Mouse (Mus musculus): ENCODE results near the gene Dusp16.
A peak's percentile ranks its signal among the peaks of the same experiment; 100 is the strongest.

Dusp16 gene

DNA sequence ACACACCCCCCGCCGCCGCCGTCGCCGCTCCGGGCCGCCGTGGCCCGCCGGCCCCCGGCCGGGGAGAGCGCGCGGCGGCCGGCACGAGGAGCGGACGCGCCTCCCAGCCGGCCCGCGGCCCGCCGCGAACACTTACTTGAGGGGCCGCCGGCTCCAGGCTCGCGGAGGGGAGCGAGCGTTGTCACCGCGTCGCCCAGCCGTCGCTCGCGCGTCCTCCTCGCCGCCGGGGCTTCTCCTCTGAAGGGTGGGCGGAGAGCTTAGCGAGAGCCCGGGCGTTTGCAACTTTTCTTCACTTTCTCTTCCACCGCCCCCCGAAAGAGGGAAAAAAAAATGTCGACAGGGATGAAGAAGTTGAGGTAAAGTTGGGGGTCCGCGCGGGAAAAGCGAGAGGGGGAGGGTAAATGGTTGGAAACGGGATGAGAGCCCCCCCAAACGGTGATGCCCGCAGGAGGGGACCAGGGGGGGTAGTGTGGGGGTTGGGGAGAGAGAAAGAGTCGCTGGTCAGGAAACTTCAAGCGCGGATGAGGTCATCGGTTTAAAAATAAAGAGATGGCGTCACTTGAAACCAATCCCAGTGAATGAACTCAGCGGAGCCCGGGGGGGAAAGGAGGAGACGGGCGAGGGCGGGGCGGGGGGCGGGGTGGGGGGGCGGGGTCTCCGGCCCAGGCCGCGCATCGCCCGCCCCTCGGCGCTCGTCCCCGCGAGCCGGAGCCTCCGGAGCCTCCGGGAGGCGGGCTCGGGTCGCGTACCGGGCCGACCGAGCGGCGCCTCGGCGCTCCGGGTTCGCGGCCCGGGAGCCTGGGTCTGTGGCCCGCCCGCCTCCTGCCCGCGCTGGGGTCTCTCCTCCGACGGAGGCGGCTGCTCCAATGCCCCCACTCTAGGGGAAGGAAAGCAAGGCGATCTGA is at the start of gene Dusp16:
Dusp16 (minus strand) TSS at position 485 of the 905 bp plus-strand sequence.
- peak; percentile 95 for DNase-seq (ENCODE audit: low read depth, low spot score)

DNA sequence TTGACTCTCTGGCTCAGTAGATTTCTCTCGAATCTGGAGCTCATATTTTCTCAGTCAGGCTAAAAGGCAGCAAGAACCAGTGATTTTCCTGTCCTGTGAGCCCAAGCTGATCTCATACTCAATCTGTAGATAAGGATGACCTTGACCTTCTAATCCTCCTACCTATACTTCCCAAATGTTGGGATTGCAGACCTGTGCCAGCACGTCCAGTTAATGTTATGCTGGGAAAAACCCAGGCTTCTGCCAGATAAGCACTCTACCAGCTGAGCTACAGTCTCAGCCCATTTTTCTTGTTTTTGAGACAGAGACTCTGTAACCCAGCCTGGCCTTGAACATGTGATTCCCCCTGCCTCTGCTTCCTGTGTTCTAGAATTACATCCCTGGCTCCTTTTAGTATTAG is 47.9 kb upstream of the Dusp16 start:
- no peak for DNase-seq (ENCODE audit: low read depth, low spot score)

DNA sequence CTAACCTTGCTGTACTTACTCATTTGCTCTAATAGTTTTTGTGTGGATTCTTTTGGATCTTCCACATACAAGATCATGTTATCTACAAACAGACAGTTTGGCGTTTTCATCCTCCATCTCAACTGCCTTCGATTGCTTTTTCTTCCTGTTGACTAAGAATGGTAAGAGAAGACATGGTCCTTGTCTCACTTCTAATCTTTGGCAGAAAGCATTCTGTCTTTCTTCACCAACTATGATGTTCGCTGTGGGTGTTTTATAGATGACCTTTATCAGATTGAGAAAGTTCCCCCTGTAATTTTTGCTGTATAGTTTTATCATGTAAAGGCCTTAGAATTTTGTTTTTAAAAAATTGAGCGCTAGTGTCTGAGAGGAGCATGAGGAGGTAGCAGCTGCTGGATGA is 45.7 kb upstream of the Dusp16 start:
- DNase-seq (ENCODE audit: low read depth, low spot score): no peak

DNA sequence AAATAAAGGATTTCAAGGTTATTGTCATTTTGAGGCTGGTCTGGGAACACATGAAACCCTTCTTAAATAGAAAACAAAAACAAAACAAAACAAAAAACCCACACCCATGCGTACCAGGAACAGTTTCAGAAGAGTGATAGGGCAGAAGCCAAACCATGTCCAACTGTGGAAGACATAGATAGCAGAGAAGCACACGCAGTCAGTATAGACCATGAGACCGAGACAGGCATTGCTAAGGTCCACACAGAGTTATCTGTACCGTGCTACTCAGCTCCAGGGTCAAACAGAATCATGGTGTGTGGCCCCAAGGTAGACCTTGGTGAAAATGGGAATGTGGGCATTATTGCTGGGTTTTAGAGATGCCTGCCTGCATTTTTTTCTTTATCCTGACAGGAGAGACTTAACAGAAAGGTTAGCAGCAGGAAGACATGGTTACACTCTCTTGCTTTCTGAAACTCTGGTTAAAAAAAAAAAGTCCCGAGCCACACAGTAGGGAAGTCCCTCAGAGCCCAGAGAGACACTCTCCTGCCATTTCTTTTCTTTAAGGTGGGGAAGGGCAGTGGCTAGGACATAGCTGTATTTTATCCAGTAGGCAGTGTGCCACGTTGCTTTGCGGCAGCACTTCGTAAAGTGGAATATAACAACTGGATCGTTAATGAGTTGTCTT is 42.3 kb upstream of the Dusp16 start:
- DNase-seq (ENCODE audit: low read depth, low spot score): no peak

GRCm38 (mm10) chr6:134830776-134831175 is 38.4 kb upstream of the Dusp16 start:
- peak; percentile 23 for DNase-seq (ENCODE audit: low read depth, low spot score)

GRCm38 (mm10) chr6:134829786-134830700 is 37.6 kb upstream of the Dusp16 start, which contains the start of gene Crebl2:
Gene Crebl2, plus strand, starts transcription at chr6:134830154.
- DNase-seq (ENCODE audit: low read depth, low spot score): peak; percentile 99

GRCm38 (mm10) chr6:134822844-134823243 is 30.4 kb upstream of the Dusp16 start:
- peak; percentile 63 for DNase-seq (ENCODE audit: low read depth, low spot score)

DNA sequence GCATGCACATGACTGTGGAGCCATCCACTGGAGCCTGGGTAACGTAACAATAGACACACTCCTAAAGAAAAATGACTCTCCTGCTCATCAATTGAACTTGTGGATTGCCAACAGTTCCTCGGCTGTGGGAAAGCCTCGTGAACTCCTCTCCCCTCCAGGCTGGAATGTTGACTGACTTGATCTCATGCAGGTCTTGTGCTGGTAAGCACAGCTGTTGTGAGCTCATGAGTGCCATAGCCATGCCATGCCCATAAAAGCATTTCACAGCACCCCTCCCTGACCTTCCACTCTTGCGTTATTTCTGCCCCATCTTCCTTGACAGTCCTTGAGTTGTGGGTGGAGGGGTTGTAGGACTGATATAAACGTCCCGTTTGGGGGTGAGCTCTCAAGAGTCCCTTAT is 28.0 kb upstream of the Dusp16 start:
- no peak for DNase-seq (ENCODE audit: low read depth, low spot score)

- no peak for DNase-seq (ENCODE audit: low read depth, low spot score)
Observed at GRCm38 (mm10) chr6:134819741-134820140, 27.3 kb upstream of the Dusp16 start.

DNA sequence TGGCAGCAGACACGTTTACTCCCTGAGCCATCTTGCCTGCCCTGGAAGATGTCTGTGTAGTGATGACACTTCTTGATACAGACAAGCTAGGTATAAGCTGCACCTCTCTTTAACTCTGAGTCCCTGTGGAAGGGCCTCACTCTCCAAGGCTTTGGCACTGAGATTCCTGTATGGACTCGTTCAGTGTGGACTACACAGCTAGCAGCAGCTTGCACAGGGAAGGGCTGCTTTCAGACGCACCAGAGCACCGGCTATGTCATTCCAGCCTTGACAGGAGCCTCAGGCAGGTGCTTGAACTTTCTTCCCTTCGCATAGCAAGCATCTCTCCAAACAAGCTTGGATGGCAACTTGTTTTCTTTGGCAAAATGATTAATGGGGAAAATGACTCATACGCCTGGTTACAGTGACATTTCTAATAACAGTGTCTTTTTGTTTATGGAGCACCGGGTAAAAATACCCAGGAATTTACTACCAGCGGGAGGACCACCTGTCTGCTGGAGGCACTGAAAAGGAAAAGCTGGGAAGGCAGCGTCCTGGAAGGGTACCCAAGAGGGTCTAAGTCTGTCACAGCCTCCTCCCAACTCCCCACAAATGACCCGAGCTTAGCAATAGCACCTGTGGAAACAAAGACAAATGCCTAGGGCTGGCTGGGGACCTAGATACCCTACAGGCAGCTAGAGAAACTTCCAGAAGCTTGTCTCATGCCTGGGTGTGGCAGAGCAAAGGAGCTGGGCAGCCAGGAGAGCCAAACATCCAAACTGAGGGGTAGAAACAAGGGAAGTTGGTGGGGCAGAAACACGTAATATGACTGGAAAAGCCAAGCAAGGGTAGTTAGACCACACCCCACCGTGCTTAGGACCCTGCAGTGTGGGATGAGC is 24.9 kb upstream of the Dusp16 start:
- DNase-seq (ENCODE audit: low read depth, low spot score): no peak

DNA sequence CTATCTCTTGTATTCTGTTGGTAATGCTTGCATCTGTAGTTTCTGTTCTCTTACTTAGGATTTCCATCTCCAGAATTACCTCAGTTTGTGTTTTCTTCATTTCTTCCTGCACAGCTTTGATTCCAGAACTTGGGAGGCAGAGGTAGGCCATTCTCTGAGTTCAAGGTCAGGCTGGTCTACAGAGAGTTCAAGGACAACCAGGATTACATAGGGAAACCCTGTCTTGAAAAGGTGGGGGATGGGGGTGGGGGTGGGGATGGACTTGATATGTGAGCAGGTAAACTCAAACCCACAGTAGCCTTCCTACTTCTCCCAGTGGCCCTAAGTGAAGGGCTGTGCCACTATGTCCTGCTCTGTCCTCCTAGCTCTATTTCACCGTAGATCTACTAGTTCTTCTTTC is 20.6 kb upstream of the Dusp16 start:
- DNase-seq (ENCODE audit: low read depth, low spot score): peak; percentile 60

DNA sequence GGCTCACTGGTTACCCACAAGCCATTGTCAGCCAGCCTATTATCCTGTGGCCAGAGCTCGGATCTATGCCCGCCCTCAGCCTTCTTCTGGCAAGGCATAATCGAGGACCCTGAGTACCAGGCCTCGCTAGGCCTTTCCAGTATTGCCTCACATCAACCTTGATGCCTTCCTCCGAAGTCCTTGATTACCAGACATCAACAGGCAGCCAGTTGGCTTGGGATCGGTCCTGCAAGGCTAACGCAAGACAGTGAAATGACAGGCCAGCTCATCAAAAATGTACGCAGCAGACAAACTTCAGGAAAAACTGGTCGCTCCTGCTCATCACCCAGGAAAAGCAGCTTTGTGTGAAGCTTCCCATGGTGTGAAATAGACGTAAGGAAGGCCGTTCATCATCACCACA is 15.4 kb upstream of the Dusp16 start:
- no peak for DNase-seq (ENCODE audit: low read depth, low spot score)

- peak; percentile 39 for DNase-seq (ENCODE audit: low read depth, low spot score)
Observed at GRCm38 (mm10) chr6:134807091-134807490, 14.7 kb upstream of the Dusp16 start.

- DNase-seq (ENCODE audit: low read depth, low spot score): no peak
Observed at GRCm38 (mm10) chr6:134806130-134806529, 13.7 kb upstream of the Dusp16 start.

GRCm38 (mm10) chr6:134804736-134805277 is 12.4 kb upstream of the Dusp16 start:
- peak; percentile 77 for DNase-seq (ENCODE audit: low read depth, low spot score)

DNA sequence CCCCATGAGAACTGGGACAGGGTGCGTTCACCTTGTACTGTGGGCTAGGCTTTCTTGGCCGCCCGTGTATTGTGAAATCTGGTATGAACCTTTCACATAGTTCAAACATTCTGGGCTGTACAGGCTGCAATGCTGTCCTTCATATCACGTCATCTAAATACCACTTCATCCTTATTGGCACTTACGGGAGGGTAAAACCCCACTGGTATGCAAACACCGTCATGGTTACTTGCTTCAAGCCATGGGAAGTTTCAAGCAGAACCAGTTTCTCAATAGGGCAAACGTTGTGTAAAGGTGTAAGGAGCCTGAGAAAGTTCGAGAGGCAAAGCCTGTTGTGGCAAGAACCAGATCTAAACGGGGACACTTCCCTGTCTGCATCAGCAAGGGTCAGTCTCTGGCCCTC is 10.2 kb upstream of the Dusp16 start:
- no peak for DNase-seq (ENCODE audit: low read depth, low spot score)

DNA sequence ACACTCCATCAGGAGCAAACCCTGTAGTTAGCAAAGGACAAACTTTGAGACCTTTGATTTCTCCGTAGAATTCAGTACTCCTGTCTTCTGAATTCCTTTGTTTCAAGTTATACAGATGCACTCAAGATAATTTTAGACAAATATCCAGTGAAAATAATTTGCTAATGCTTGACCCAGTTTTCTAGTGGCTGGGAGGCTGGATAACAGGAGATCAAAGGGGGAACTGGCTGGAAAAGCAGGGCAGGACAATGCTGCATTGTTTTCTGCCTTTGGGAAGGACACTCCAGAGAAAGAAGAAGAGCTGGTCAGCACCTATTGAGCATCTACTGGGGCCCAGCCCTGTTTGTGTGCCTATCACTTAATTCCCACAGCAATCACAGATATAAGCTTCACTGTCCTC is 9.1 kb upstream of the Dusp16 start:
- DNase-seq (ENCODE audit: low read depth, low spot score): no peak

DNA sequence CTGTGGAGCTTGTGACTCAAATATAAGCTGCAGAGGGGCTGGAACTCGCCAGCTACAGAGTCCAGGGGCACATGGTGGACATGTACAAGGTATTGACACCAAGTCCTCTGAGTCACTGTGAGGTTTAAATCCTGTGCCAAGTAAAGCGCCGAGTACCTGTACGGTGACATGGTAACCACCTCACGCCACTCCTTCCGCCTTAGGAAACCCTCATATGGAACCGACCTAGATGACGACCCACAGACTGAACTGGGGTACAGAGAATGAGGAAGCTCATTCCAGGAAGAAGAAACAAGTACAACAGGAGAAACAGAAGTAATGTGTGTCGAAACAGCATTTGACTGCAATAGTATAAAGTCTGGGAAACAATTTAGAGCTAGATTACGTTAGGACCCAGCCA is 3.9 kb upstream of the Dusp16 start:
- DNase-seq (ENCODE audit: low read depth, low spot score): no peak

- peak; percentile 89 for DNase-seq (ENCODE audit: low read depth, low spot score)
Observed at GRCm38 (mm10) chr6:134793911-134794520, 1.6 kb upstream of the Dusp16 start.

Data from R1 (cell line).